Mouse (Mus musculus) lung, postnatal 0 days (tissue): Measurements from ENCODE around the gene Ndufa5.

Experiments used
- CTCF ChIP-seq: IDR thresholded peaks from 2 replicates; pipeline ENCODE4 v1.5.1; 2016; ENCODE audit warnings: antibody characterized with exemption, mild to moderate bottlenecking
- EP300 ChIP-seq: IDR thresholded peaks from 2 replicates; pipeline ENCODE4 v1.6.1; 2016; ENCODE audit warnings: antibody characterized with exemption, mild to moderate bottlenecking, control low read depth

- TF ChIP-seq CTCF (no peak), EP300 (no peak)
These were observed 36.3 kb upstream of the Ndufa5 start for GRCm38 (mm10) chr6:24564081-24564480.
